Mouse (Mus musculus): ENCODE results near the gene Strada. TPM values are rescaled to one million over a fixed set of nuclear protein-coding genes. Genes with fewer than 3 reads are reported as not detected.
A peak's percentile ranks its signal among the peaks of the same experiment; 100 is the strongest.

Strada gene
- total and polyA plus RNA-seq, 2 experiments, result 1.8 to 3.9 TPM

DNA sequence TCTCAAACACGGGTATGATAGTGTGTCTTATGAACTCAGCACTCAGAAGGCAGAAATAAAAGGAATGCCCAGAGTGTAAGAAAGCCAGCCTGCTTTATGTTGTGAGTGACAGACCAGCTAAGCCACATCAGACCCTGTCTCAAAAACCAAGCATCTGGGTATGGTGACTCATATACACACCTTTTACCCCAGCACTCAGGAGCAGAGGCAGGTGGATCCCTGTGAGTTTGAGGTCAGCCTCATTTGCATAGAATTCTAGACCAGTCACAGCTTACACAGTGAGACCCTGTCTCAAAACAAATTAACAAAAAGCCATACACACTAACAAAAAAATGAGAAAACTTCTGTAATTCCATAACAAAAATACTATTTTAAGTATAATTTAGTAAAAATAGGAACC lies 76.1 kb downstream of the Strada start:
- Histone ChIP-seq H3K9ac (ENCODE audit: low read depth, low read length) (no peak overlapping the region), H3K27me3 (ENCODE audit: control insufficient read depth, insufficient read depth, low read length) (no peaks in the 10 kb centered on the region), H3K4me1 (ENCODE audit: control insufficient read depth, insufficient read depth, low read length) (no peaks in the 10 kb centered on the region), H3K27ac (replicated peaks; ENCODE audit: insufficient read depth, low read depth, low read length) (no peak overlapping the region), H3K36me3 (ENCODE audit: control insufficient read depth, insufficient read depth, low read length) (peaks cover 39% of the 10 kb centered on the region), H3K4me3 (ENCODE audit: insufficient read depth, low read depth, low read length) (no peak overlapping the region), H3K79me2 (ENCODE audit: control insufficient read depth, insufficient read depth, low read length) (no peaks in the 10 kb centered on the region; the same call in 1 of the 2 replicates)
- TF ChIP-seq POLR2A (IDR thresholded peaks at IDR 0.05; ENCODE audit: extremely low read depth, insufficient read depth, low read length) (no peak), CTCF (IDR thresholded peaks at IDR 0.05; ENCODE audit: low read depth, low read length) (no peak)
- 74% methylated on average over 1 of the region's 1 CpGs for WGBS
- DNase-seq (ENCODE audit: extremely low read depth, low read depth, low spot score), result no peak

DNA sequence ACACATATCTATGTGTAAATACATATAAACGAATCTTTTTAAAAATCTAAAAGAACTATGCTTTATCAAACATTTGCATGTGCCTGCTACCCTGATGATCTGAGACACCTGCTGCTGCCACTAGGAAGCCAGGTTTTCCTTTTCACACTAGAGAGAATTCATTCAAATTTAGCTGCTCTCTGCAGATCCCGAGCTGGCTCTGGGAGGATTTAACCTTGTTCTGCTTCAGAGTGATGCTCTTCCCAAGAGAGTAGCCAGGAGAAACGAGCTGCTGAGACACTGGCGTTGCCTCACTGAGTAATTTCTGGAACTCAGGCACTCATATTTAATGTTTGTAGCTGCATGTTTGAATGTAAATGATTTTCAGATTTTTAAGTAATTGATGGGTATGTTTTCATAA lies 77.2 kb downstream of the Strada start:
- 91% methylated on average over 4 of the region's 4 CpGs for WGBS
- Histone ChIP-seq H3K9ac (ENCODE audit: low read depth, low read length) (no peak overlapping the region), H3K4me3 (ENCODE audit: insufficient read depth, low read depth, low read length) (no peak overlapping the region), H3K36me3 (ENCODE audit: control insufficient read depth, insufficient read depth, low read length) (peaks cover 33% of the 10 kb centered on the region), H3K79me2 (ENCODE audit: control insufficient read depth, insufficient read depth, low read length) (no peaks in the 10 kb centered on the region; the same call in 1 of the 2 replicates), H3K4me1 (ENCODE audit: control insufficient read depth, insufficient read depth, low read length) (no peaks in the 10 kb centered on the region), H3K27me3 (ENCODE audit: control insufficient read depth, insufficient read depth, low read length) (no peaks in the 10 kb centered on the region), H3K27ac (replicated peaks; ENCODE audit: insufficient read depth, low read depth, low read length) (no peak overlapping the region)
- DNase-seq (ENCODE audit: extremely low read depth, low read depth, low spot score), result no peak
- TF ChIP-seq POLR2A (IDR thresholded peaks at IDR 0.05; ENCODE audit: extremely low read depth, insufficient read depth, low read length), result no peak
- no peak for TF ChIP-seq CTCF (IDR thresholded peaks at IDR 0.05; ENCODE audit: low read depth, low read length)

DNA sequence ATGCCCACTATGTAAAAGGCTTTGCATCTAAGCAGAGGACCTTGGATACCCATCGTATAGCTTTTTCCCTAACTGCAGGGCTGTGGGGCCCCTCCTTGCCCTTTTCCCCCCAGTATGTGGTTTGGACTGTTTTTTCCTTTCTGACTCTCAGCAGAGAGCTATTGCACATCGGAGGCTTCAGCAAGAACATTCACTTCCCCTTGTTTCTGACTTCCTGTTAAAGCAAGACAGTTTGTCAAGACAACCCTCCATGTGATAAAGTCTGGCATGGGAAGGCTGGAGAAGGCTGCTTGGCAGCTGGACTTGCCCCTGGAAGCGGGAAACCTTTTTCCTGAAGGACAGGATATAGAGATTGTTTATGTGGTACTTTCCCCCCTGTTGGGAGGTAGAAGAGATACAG lies 79.2 kb downstream of the Strada start:
- DNase-seq (ENCODE audit: extremely low read depth, low read depth, low spot score), result peak; percentile 44
- peak overlapping the region; percentile 37; the same call in 1 of the 2 replicates for H3K27ac ChIP-seq (replicated peaks; ENCODE audit: insufficient read depth, low read depth, low read length)

DNA sequence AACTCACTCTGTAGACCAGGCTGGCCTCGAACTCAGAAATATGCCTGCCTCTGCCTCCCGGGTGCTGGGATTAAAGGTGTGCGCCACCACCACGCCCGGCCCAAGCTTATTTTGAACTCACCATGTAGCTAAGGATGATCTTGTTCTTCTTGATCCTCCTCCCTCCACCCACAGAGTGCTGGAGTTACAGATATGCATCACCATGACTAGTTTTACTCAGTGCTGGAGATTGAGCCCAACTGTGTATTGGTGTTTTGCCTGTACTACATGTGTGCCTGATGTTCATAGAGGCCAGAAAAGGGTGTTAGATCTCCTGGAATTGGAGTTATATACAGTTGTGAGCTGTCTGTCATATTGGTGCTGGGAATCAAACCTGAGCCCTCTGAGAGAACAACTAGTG lies 79.7 kb downstream of the Strada start:
- no peak for DNase-seq (ENCODE audit: extremely low read depth, low read depth, low spot score)

More for the DNA sequence above, 79.2 kb downstream of the Strada start:
- Histone ChIP-seq H3K4me3 (ENCODE audit: insufficient read depth, low read depth, low read length) (no peak overlapping the region), H3K27me3 (ENCODE audit: control insufficient read depth, insufficient read depth, low read length) (no peaks in the 10 kb centered on the region), H3K79me2 (ENCODE audit: control insufficient read depth, insufficient read depth, low read length) (no peaks in the 10 kb centered on the region; the same call in 1 of the 2 replicates), H3K4me1 (ENCODE audit: control insufficient read depth, insufficient read depth, low read length) (no peaks in the 10 kb centered on the region), H3K9ac (ENCODE audit: low read depth, low read length) (no peak overlapping the region), H3K36me3 (ENCODE audit: control insufficient read depth, insufficient read depth, low read length) (peaks cover 42% of the 10 kb centered on the region)
- WGBS, result 73% methylated on average over 3 of the region's 3 CpGs
- TF ChIP-seq CTCF (IDR thresholded peaks at IDR 0.05; ENCODE audit: low read depth, low read length) (no peak), POLR2A (IDR thresholded peaks at IDR 0.05; ENCODE audit: extremely low read depth, insufficient read depth, low read length) (no peak)

More for the DNA sequence above, 79.7 kb downstream of the Strada start:
- 95% methylated on average over 5 of the region's 5 CpGs for WGBS
- H3K27me3 ChIP-seq (ENCODE audit: control insufficient read depth, insufficient read depth, low read length), result no peaks in the 10 kb centered on the region
- H3K4me3 ChIP-seq (ENCODE audit: insufficient read depth, low read depth, low read length), result no peak overlapping the region
- H3K27ac ChIP-seq (replicated peaks; ENCODE audit: insufficient read depth, low read depth, low read length), result peak overlapping the region; percentile 37
- H3K79me2 ChIP-seq (ENCODE audit: control insufficient read depth, insufficient read depth, low read length), result no peaks in the 10 kb centered on the region; the same call in 1 of the 2 replicates
- H3K36me3 ChIP-seq (ENCODE audit: control insufficient read depth, insufficient read depth, low read length), result peaks cover 47% of the 10 kb centered on the region
- no peak for TF ChIP-seq CTCF (IDR thresholded peaks at IDR 0.05; ENCODE audit: low read depth, low read length)
- no peak for TF ChIP-seq POLR2A (IDR thresholded peaks at IDR 0.05; ENCODE audit: extremely low read depth, insufficient read depth, low read length)
- H3K4me1 ChIP-seq (ENCODE audit: control insufficient read depth, insufficient read depth, low read length), result no peaks in the 10 kb centered on the region
- no peak overlapping the region for H3K9ac ChIP-seq (ENCODE audit: low read depth, low read length)

Other genes with a start within 250 kb of the Strada start
- gene Cyb561, start 248.8 kb downstream of the Strada start, total RNA-seq (2014; rRNA removed), result 3.2 and 3.4 TPM in 2 replicates
- gene Cyb561, start 248.8 kb downstream of the Strada start, polyA plus RNA-seq (2012; rRNA removed), result 2.4 and 3.7 TPM in 2 replicates
- 0.28 and 0.74 TPM in 2 replicates for gene Ace, start 234.2 kb downstream of the Strada start, total RNA-seq (2014; rRNA removed)
- 0.42 and 0.60 TPM in 2 replicates for gene Ace, start 234.2 kb downstream of the Strada start, polyA plus RNA-seq (2012; rRNA removed)
- not detected in 2 replicates for gene Ace3, start 207.5 kb downstream of the Strada start, total RNA-seq (2014; rRNA removed)
- gene Ace3, start 207.5 kb downstream of the Strada start, polyA plus RNA-seq (2012; rRNA removed), result not detected in 2 replicates
- not detected in 2 replicates for gene Kcnh6, start 194.0 kb downstream of the Strada start, total RNA-seq (2014; rRNA removed)
- not detected in 2 replicates for gene Kcnh6, start 194.0 kb downstream of the Strada start, polyA plus RNA-seq (2012; rRNA removed)
- gene Dcaf7, start 165.3 kb downstream of the Strada start, total RNA-seq (2014; rRNA removed), result 17.1 and 24.0 TPM in 2 replicates
- 15.9 and 18.3 TPM in 2 replicates for gene Dcaf7, start 165.3 kb downstream of the Strada start, polyA plus RNA-seq (2012; rRNA removed)
- gene Taco1, start 136.1 kb downstream of the Strada start, total RNA-seq (2014; rRNA removed), result 31.3 and 33.7 TPM in 2 replicates
- 19.1 and 20.0 TPM in 2 replicates for gene Taco1, start 136.1 kb downstream of the Strada start, polyA plus RNA-seq (2012; rRNA removed)
- 12.3 and 14.9 TPM in 2 replicates for gene Map3k3, start 117.6 kb downstream of the Strada start, total RNA-seq (2014; rRNA removed)
- 7.6 and 9.7 TPM in 2 replicates for gene Map3k3, start 117.6 kb downstream of the Strada start, polyA plus RNA-seq (2012; rRNA removed)
- gene Gm10840, start 41.3 kb downstream of the Strada start, total RNA-seq (2014; rRNA removed), result not detected in 2 replicates
- not detected in 2 replicates for gene Gm10840, start 41.3 kb downstream of the Strada start, polyA plus RNA-seq (2012; rRNA removed)
- gene Limd2, start 41.3 kb downstream of the Strada start, total RNA-seq (2014; rRNA removed), result 9.4 and 9.7 TPM in 2 replicates
- 21.8 and 26.3 TPM in 2 replicates for gene Limd2, start 41.3 kb downstream of the Strada start, polyA plus RNA-seq (2012; rRNA removed)
- 42.6 and 48.9 TPM in 2 replicates for gene Ccdc47, start 14.2 kb upstream of the Strada start, total RNA-seq (2014; rRNA removed)
- gene Ccdc47, start 14.2 kb upstream of the Strada start, polyA plus RNA-seq (2012; rRNA removed), result 12.8 and 16.9 TPM in 2 replicates
- gene Ddx42, start 14.8 kb upstream of the Strada start, total RNA-seq (2014; rRNA removed), result 16.0 and 19.7 TPM in 2 replicates
- 4.8 and 5.1 TPM in 2 replicates for gene Ddx42, start 14.8 kb upstream of the Strada start, polyA plus RNA-seq (2012; rRNA removed)
- 19.7 and 20.7 TPM in 2 replicates for gene Ftsj3, start 53.9 kb upstream of the Strada start, total RNA-seq (2014; rRNA removed)
- 8.8 and 13.8 TPM in 2 replicates for gene Ftsj3, start 53.9 kb upstream of the Strada start, polyA plus RNA-seq (2012; rRNA removed)
- 60.3 and 65.2 TPM in 2 replicates for gene Psmc5, start 54.0 kb upstream of the Strada start, total RNA-seq (2014; rRNA removed)
- gene Psmc5, start 54.0 kb upstream of the Strada start, polyA plus RNA-seq (2012; rRNA removed), result 37.7 and 43.2 TPM in 2 replicates
- gene Smarcd2, start 70.8 kb upstream of the Strada start, total RNA-seq (2014; rRNA removed), result 70.1 and 70.3 TPM in 2 replicates
- 67.3 and 84.8 TPM in 2 replicates for gene Smarcd2, start 70.8 kb upstream of the Strada start, polyA plus RNA-seq (2012; rRNA removed)
- not detected in 2 replicates for gene Tcam1, start 74.5 kb upstream of the Strada start, total RNA-seq (2014; rRNA removed)
- gene Tcam1, start 74.5 kb upstream of the Strada start, polyA plus RNA-seq (2012; rRNA removed), result not detected in 2 replicates
- not detected in 2 replicates for gene Gh, start 99.7 kb upstream of the Strada start, total RNA-seq (2014; rRNA removed)
- not detected in 2 replicates for gene Gh, start 99.7 kb upstream of the Strada start, polyA plus RNA-seq (2012; rRNA removed)
- gene Cd79b, start 112.6 kb upstream of the Strada start, total RNA-seq (2014; rRNA removed), result 2.1 and 4.6 TPM in 2 replicates
- gene Cd79b, start 112.6 kb upstream of the Strada start, polyA plus RNA-seq (2012; rRNA removed), result 1.4 and 3.8 TPM in 2 replicates
- gene Scn4a, start 151.1 kb upstream of the Strada start, total RNA-seq (2014; rRNA removed), result 0.09 and 0.13 TPM in 2 replicates
- 0.02 TPM in 2 replicates for gene Scn4a, start 151.1 kb upstream of the Strada start, polyA plus RNA-seq (2012; rRNA removed)
- not detected in 2 replicates for gene Prr29, start 163.3 kb upstream of the Strada start, total RNA-seq (2014; rRNA removed)
- 0.17 TPM in 1 of 2 replicates, not detected in the other for gene Prr29, start 163.3 kb upstream of the Strada start, polyA plus RNA-seq (2012; rRNA removed)
- 5.3 and 6.7 TPM in 2 replicates for gene Icam2, start 185.9 kb upstream of the Strada start, total RNA-seq (2014; rRNA removed)
- gene Icam2, start 185.9 kb upstream of the Strada start, polyA plus RNA-seq (2012; rRNA removed), result 5.0 and 5.4 TPM in 2 replicates